Mouse (Mus musculus) MEL (cell line): ENCODE results near the gene Nup205.

Experiments used
- CHD2 ChIP-seq: IDR thresholded peaks from 2 replicates; pipeline ENCODE4 v1.6.1; 2011; ENCODE audit warnings: low read length, improper control_type of control experiment
- CTCF ChIP-seq, 3 experiments: IDR thresholded peaks in 2 of 3; conservative IDR thresholded peaks in 1 of 3; 2 replicates each; pipeline ENCODE4 v1.5.1; 2011 to 2012; ENCODE audit warnings: low read length in 3 of 3, low read depth in 2 of 3, mild to moderate bottlenecking in 2 of 3, improper control_type of control experiment in 1 of 3, inconsistent platforms in 1 of 3, mixed read lengths in 1 of 3, moderate library complexity in 1 of 3; ENCODE audit not compliant: control insufficient read depth in 1 of 3, insufficient read depth in 1 of 3, poor library complexity in 1 of 3, severe bottlenecking in 1 of 3
- EP300 ChIP-seq, 2 experiments: IDR thresholded peaks; 2 replicates each; pipeline ENCODE4 v1.6.1; 2011; ENCODE audit warnings: improper control_type of control experiment in 2 of 2, low read length in 2 of 2, low read depth in 1 of 2, mild to moderate bottlenecking in 1 of 2
- MYC ChIP-seq: IDR thresholded peaks from 2 replicates; pipeline ENCODE4 v1.6.1; 2011; ENCODE audit warnings: low read depth, mild to moderate bottlenecking, low read length, improper control_type of control experiment, moderate library complexity
- POLR2A ChIP-seq, 2 experiments: IDR thresholded peaks; 2 replicates each; pipeline ENCODE4 v1.6.1; 2011 to 2012; ENCODE audit warnings: low read length in 2 of 2, mild to moderate bottlenecking in 2 of 2, control low read depth in 1 of 2, improper control_type of control experiment in 1 of 2, low read depth in 1 of 2, moderate library complexity in 1 of 2; ENCODE audit not compliant: control insufficient read depth in 1 of 2, insufficient read depth in 1 of 2, poor library complexity in 1 of 2
- POLR2AphosphoS5 ChIP-seq: IDR thresholded peaks from 2 replicates; pipeline ENCODE4 v1.6.1; 2012; ENCODE audit warnings: low read depth, borderline replicate concordance, mild to moderate bottlenecking, inconsistent platforms, low read length, moderate library complexity, mixed read lengths
- SMC3 ChIP-seq: IDR thresholded peaks from 2 replicates; pipeline ENCODE4 v1.6.1; 2011; ENCODE audit warnings: low read depth, low read length, improper control_type of control experiment
- TCF12 ChIP-seq: IDR thresholded peaks from 2 replicates; pipeline ENCODE4 v1.6.1; 2014; ENCODE audit warnings: low read depth, mild to moderate bottlenecking, inconsistent platforms, low read length, improper control_type of control experiment, moderate library complexity
- USF1 ChIP-seq: IDR thresholded peaks from 2 replicates; pipeline ENCODE4 v1.6.1; 2014; ENCODE audit warnings: low read depth, mild to moderate bottlenecking, inconsistent platforms, low read length, improper control_type of control experiment, moderate library complexity
- ZKSCAN1 ChIP-seq: IDR thresholded peaks from 2 replicates; pipeline ENCODE4 v1.6.1; 2012; ENCODE audit warnings: low read depth, mild to moderate bottlenecking, inconsistent platforms, low read length, improper control_type of control experiment, moderate library complexity

- no peak for TF ChIP-seq POLR2A (IDR thresholded peaks at IDR 0.05; ENCODE audit: control insufficient read depth in 1 of 2, insufficient read depth in 1 of 2, low read depth in 1 of 2, low read length in 2 of 2, poor library complexity in 1 of 2)
- no peak for TF ChIP-seq SMC3
- TF ChIP-seq CHD2, result no peak
- TF ChIP-seq USF1, result no peak
- TF ChIP-seq MYC, result no peak
- no peak for TF ChIP-seq EP300 (IDR thresholded peaks at IDR 0.05; ENCODE audit: low read depth in 1 of 2, low read length in 2 of 2)
- no peak for TF ChIP-seq CTCF (IDR thresholded peaks at IDR 0.05 in 2 of 3, conservative IDR thresholded peaks at IDR 0.05 in 1 of 3; ENCODE audit: control insufficient read depth in 1 of 3, insufficient read depth in 1 of 3, low read depth in 2 of 3, low read length in 3 of 3, poor library complexity in 1 of 3, severe bottlenecking in 1 of 3)
- no peak for TF ChIP-seq POLR2AphosphoS5
- no peak for TF ChIP-seq ZKSCAN1
- TF ChIP-seq TCF12, result no peak
Measured at GRCm38 (mm10) chr6:35133246-35133578, 44.0 kb upstream of the Nup205 start.
